8 mouse cellular contexts compared by ENCODE assay signal in the genomic region with DNA sequence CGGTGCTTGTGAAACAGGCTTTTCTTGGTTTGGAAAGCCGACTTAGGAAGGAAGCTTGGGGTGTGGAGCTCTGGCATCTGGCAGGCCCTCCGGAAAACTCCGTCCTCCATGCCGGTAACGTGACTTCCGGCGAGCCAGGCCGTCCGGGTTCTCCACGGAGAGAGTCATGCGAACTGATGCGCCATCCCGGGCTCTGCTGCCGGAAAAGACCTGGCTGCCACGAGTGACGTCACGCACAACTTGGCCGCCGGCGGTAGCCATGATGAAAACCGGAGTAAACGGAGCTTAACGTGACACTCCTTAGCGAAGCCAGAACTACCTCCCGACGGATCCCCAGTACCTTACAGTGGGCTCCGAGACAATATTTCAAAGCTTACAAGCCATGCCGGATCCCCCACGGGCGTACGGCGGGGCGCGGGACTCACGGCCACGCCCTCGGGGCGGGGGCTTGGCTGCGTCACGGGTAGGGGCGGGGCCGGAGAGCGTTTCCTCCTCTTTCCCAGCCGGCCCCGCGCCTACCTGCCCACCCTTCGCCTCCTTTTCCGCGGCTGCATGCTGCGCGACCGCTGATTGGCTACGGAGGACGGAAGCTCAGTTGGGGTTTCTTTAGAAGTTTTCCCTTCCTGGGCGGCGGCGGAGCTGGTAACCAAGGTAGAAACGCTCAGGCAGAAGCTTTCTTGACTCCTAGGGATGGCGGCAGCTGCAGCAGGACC. TPM values are rescaled to one million over a fixed set of nuclear protein-coding genes. Genes with fewer than 3 reads are reported as not detected.
DNase-seq lines count a peak whose midpoint lies in the region; ATAC-seq and TF ChIP-seq lines count a peak whose summit lies in the region.

Sugt1 (plus strand) TSS at position 553 of the 713 bp plus-strand sequence.

- WGBS in kidney, embryonic 14.5 days: under 1% methylated on average over 60 of the region's 60 CpGs
- under 1% methylated on average over 60 of the region's 60 CpGs for WGBS in limb, embryonic 15.5 days

- no peaks in the 10 kb centered on the region; the same call in 1 of the 2 replicates for H3K36me3 ChIP-seq in kidney, embryonic 14.5 days (ENCODE audit: control insufficient read depth, insufficient read depth, low read length)
- no peaks in the 10 kb centered on the region; the same call in 1 of the 2 replicates for H3K36me3 ChIP-seq in limb, embryonic 15.5 days

- no peaks in the 10 kb centered on the region for H3K27me3 ChIP-seq in kidney, embryonic 14.5 days (ENCODE audit: control insufficient read depth, insufficient read depth, low read length)
- H3K27me3 ChIP-seq in limb, embryonic 15.5 days: no peaks in the 10 kb centered on the region

- no peak for TF ChIP-seq CTCF in bone marrow macrophage, adult 2 months (IDR thresholded peaks at IDR 0.05; ENCODE audit: low read depth, low read length)
- no peak for TF ChIP-seq CTCF in embryonic fibroblast, embryonic 13.5 days (IDR thresholded peaks at IDR 0.05; ENCODE audit: borderline replicate concordance, insufficient read depth, low read length)

- no peak; the same call in 1 of the 2 replicates for TF ChIP-seq POLR2A in bone marrow macrophage, adult 2 months (IDR thresholded peaks at IDR 0.05; ENCODE audit: borderline replicate concordance, low read depth, low read length)
- TF ChIP-seq POLR2A in embryonic fibroblast, embryonic 13.5 days (IDR thresholded peaks at IDR 0.05; ENCODE audit: low read depth, low read length): peak; percentile 84

- peaks cover 16% of the 10 kb centered on the region for H3K4me1 ChIP-seq in bone marrow macrophage, adult 2 months (ENCODE audit: control insufficient read depth, insufficient read depth, low read length)
- H3K4me1 ChIP-seq in embryonic fibroblast, embryonic 13.5 days (ENCODE audit: control insufficient read depth, insufficient read depth, low read length): no peaks in the 10 kb centered on the region; the same call in 1 of the 2 replicates
- H3K4me1 ChIP-seq in kidney, embryonic 14.5 days (ENCODE audit: control insufficient read depth, insufficient read depth, low read length): peaks cover 8% of the 10 kb centered on the region
- H3K4me1 ChIP-seq in limb, embryonic 15.5 days: peaks cover 16% of the 10 kb centered on the region

- DNase-seq in A20 (ENCODE audit: low read depth, low spot score): peak; percentile 97
- peak; percentile 96 to 97 for DNase-seq in heart, adult 9 months (ENCODE audit: low spot score in 2 of 2)
- peak; percentile 90 to 93 for DNase-seq in monocyte, adult 2 months (ENCODE audit: low read depth in 1 of 2, low spot score in 2 of 2)
- peak; percentile 96 to 97 for DNase-seq in spleen, postnatal 36 days (ENCODE audit: low spot score in 2 of 2)

- H3K9ac ChIP-seq in kidney, embryonic 14.5 days (ENCODE audit: low read depth, low read length): peak within 1 kb of the TSS; percentile 71
- peak within 1 kb of the TSS; percentile 50 for H3K9ac ChIP-seq in limb, embryonic 15.5 days

- peak within 1 kb of the TSS; percentile 83 for H3K4me2 ChIP-seq in kidney, embryonic 14.5 days (replicated peaks; ENCODE audit: low read depth, low read length)
- peak within 1 kb of the TSS; percentile 66 for H3K4me2 ChIP-seq in limb, embryonic 15.5 days

- H3K9me3 ChIP-seq in kidney, embryonic 14.5 days (ENCODE audit: control insufficient read depth, low read length): no peaks in the 10 kb centered on the region
- H3K9me3 ChIP-seq in limb, embryonic 15.5 days: no peaks in the 10 kb centered on the region

- peak within 1 kb of the TSS; percentile 76 for H3K4me3 ChIP-seq in bone marrow macrophage, adult 2 months (ENCODE audit: insufficient read depth, low read length)
- H3K4me3 ChIP-seq in embryonic fibroblast, embryonic 13.5 days (ENCODE audit: insufficient read depth, low read length): peak within 1 kb of the TSS; percentile 79
- H3K4me3 ChIP-seq in kidney, embryonic 14.5 days (ENCODE audit: low read length): peak within 1 kb of the TSS; percentile 79
- H3K4me3 ChIP-seq in limb, embryonic 15.5 days: peak within 1 kb of the TSS; percentile 55

- H3K27ac ChIP-seq in bone marrow macrophage, adult 2 months (ENCODE audit: insufficient read depth, low read depth, low read length): peak within 1 kb of the TSS; percentile 85
- H3K27ac ChIP-seq in embryonic fibroblast, embryonic 13.5 days (ENCODE audit: insufficient read depth, low read length): peak within 1 kb of the TSS; percentile 97
- H3K27ac ChIP-seq in kidney, embryonic 14.5 days (ENCODE audit: low read depth, low read length): peak within 1 kb of the TSS; percentile 95
- peak within 1 kb of the TSS; percentile 99 for H3K27ac ChIP-seq in limb, embryonic 15.5 days

- peak; percentile 99 for ATAC-seq in kidney, embryonic 14.5 days (ENCODE audit: low FRiP score, low TSS enrichment)
- peak; percentile 98 for ATAC-seq in limb, embryonic 15.5 days (ENCODE audit: insufficient number of reproducible peaks, low FRiP score, low TSS enrichment, low read depth)

RNA-seq across cellular contexts. Expression of gene Sugt1, which starts in this region (rescaled TPM):
- polyA plus RNA-seq in bone marrow macrophage, adult 2 months (2012; ENCODE audit: insufficient read depth, insufficient read length, missing spikeins): 179 and 188 TPM in 2 replicates
- polyA plus RNA-seq in embryonic fibroblast, embryonic 13.5 days (2011; ENCODE audit: insufficient read length, low read depth, missing spikeins): 186 and 200 TPM in 2 replicates
- 135 and 166 TPM in 2 replicates for polyA plus RNA-seq in kidney, embryonic 14.5 days (2014; fragmentation: Nextera tagmentation; extraction: Ambion mirVana)
- polyA plus RNA-seq in limb, embryonic 15.5 days (2015; fragmentation: Nextera tagmentation; extraction: Ambion mirVana): 105 and 108 TPM in 2 replicates

Comparison
In these comparisons a context has a peak if more than half of its experiments do, and no peak if none do; other contexts are left out.
1. Peak in every context shown above with its lines: DNase-seq, ATAC-seq, H3K4me3 ChIP-seq and H3K27ac ChIP-seq.